ENCODE assay signal across 8 mouse cellular contexts in the genomic region with DNA sequence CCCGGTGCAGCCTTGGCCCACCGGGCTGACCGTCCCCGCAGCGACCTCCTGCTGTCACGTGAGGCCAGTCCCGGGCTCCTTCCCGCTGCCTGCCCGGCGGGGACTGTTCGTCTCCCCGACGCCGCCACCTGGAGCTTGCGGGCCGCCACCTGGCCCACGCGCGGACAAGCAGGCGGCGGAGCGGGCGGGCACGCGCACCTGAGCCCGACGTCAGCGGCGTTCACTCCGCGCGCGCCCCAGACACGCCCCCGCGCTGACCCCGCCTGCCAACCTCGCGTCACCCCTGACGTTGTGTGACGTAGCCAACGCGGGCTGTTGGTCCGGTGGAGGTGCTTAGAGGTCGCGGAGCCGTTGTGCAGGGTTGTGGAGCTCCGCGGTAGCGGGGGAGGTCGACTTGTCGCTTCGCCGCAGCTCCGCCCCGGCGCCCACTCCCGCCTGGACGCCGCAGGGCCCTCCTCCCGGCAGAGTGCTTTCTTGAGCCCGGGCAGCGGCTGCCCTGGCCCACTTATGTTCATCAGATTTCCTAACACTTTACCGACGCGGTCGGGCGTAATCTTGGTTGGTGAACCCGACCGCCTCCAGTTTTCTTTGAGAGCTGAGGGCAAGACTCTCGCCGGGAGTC. TPM values are rescaled to one million over a fixed set of nuclear protein-coding genes. Genes with fewer than 3 reads are reported as not detected.
DNase-seq lines count a peak whose midpoint lies in the region; ATAC-seq and TF ChIP-seq lines count a peak whose summit lies in the region.

A gene (minus strand): TSS at position 274 of the 622 bp plus-strand sequence.

- peak within 1 kb of the TSS; percentile 90 for H3K4me3 ChIP-seq in gastrocnemius, adult 2 months
- H3K4me3 ChIP-seq in hindbrain, postnatal 0 days (ENCODE audit: low read length), result peak within 1 kb of the TSS; percentile 93
- H3K4me3 ChIP-seq in left cerebral cortex, adult 2 months, result peak within 1 kb of the TSS; percentile 88

- peak; percentile 81 for DNase-seq in WW6 (ENCODE audit: low read depth, low spot score)
- peak; percentile 91 to 96 for DNase-seq in cerebellum, postnatal 4 days (ENCODE audit: low spot score in 2 of 2)
- peak; percentile 98 for DNase-seq in gastrocnemius, adult 2 months
- DNase-seq in hindbrain, postnatal 0 days (ENCODE audit: low spot score), result peak; percentile 95
- peak; percentile 96 to 98 for DNase-seq in left cerebral cortex, adult 2 months (ENCODE audit: extremely low spot score in 1 of 2, low spot score in 2 of 2)
- peak; percentile 95 to 96 for DNase-seq in right cerebral cortex, adult 2 months (ENCODE audit: low spot score in 2 of 2)
- peak; percentile 97 for DNase-seq in urinary bladder, postnatal 14 days (ENCODE audit: low spot score)

- ATAC-seq in hindbrain, postnatal 0 days, result peak; percentile 71
- peak; percentile 66 for ATAC-seq in megakaryocyte, adult 5-6 weeks (ENCODE audit: poor library complexity, severe bottlenecking)

- 1% methylated on average over 72 of the region's 72 CpGs for WGBS in hindbrain, postnatal 0 days

- H3K27me3 ChIP-seq in hindbrain, postnatal 0 days (ENCODE audit: insufficient read depth, low read length), result no peaks in the 10 kb centered on the region

- no peaks in the 10 kb centered on the region for H3K9me3 ChIP-seq in hindbrain, postnatal 0 days (ENCODE audit: low read length)

- H3K4me1 ChIP-seq in hindbrain, postnatal 0 days (ENCODE audit: insufficient read depth, low read length), result peaks cover 38% of the 10 kb centered on the region

- no peaks in the 10 kb centered on the region for H3K36me3 ChIP-seq in hindbrain, postnatal 0 days (ENCODE audit: insufficient read depth, low read length)

- H3K9ac ChIP-seq in hindbrain, postnatal 0 days (replicated peaks; ENCODE audit: low read length), result peak within 1 kb of the TSS; percentile 92

- H3K4me2 ChIP-seq in hindbrain, postnatal 0 days (ENCODE audit: low read depth, low read length), result peak within 1 kb of the TSS; percentile 79

- H3K27ac ChIP-seq in gastrocnemius, adult 2 months, result peak within 1 kb of the TSS; percentile 98
- peak within 1 kb of the TSS; percentile 94 for H3K27ac ChIP-seq in hindbrain, postnatal 0 days
- peak within 1 kb of the TSS; percentile 92 for H3K27ac ChIP-seq in left cerebral cortex, adult 2 months

- no peak for TF ChIP-seq CTCF in gastrocnemius, adult 2 months (IDR thresholded peaks at IDR 0.05)
- TF ChIP-seq CTCF in hindbrain, postnatal 0 days (IDR thresholded peaks at IDR 0.05; ENCODE audit: low read depth), result no peak
- TF ChIP-seq CTCF in left cerebral cortex, adult 2 months (IDR thresholded peaks at IDR 0.05), result no peak

- intact Hi-C loops in gastrocnemius, adult 2 months (cut with DNase I), result loop anchor here (10.0 kb wide), 1 partner anchor 143 kb away; a partner anchor contains a TSS
- intact Hi-C loops in left cerebral cortex, adult 2 months (cut with DNase I), result loop anchor here (2.0 to 5.0 kb wide), 2 partner anchors 29 to 325 kb away; a partner anchor contains a TSS

RNA-seq across cellular contexts. Expression of the gene that starts here (rescaled TPM):
- total RNA-seq in gastrocnemius, adult 2 months (2021), result 10 to 100 TPM; 12.3 to 18.7 TPM
- total RNA-seq in hindbrain, postnatal 0 days (2014; rRNA removed), result 53.3 and 57.9 TPM in 2 replicates
- 18.1 and 20.0 TPM in 2 replicates for polyA plus RNA-seq in hindbrain, postnatal 0 days (2015; fragmentation: Nextera tagmentation; extraction: Ambion mirVana)
- 10 to 100 TPM; 64.3 to 68.0 TPM for total RNA-seq in left cerebral cortex, adult 2 months (2021)
- total RNA-seq in megakaryocyte, adult 5-6 weeks (2015), result 6.7 and 8.0 TPM in 2 replicates
- total RNA-seq in megakaryocyte, adult 5-6 weeks (2017), result 10.7 and 13.0 TPM in 2 replicates

Comparison
In these comparisons a context has a peak if more than half of its experiments do, and no peak if none do; other contexts are left out.
1. Peak in every context shown above with its lines: DNase-seq, ATAC-seq, H3K4me3 ChIP-seq and H3K27ac ChIP-seq.